Mouse (Mus musculus) stomach, embryonic 14.5 days (tissue): ENCODE data around the gene Ssh3. TPM values are rescaled to one million over a fixed set of nuclear protein-coding genes. Genes with fewer than 3 reads are reported as not detected.

Experiments used
- ATAC-seq: fragments of 200-750 bp; cut with Nextera tagmentation; 2 replicates; pipeline ENCODE4 v1.8.0; 2017; ENCODE audit warnings: low read depth, moderate TSS enrichment; ENCODE audit not compliant: insufficient number of reproducible peaks, insufficient read depth, low FRiP score
- H3K27ac ChIP-seq: fragments of 300-500 bp; sonication (generic); 2 replicates; pipeline ENCODE4 v1.5.1; 2014; ENCODE audit warnings: mild to moderate bottlenecking, low read length, moderate library complexity, mixed read lengths
- H3K27me3 ChIP-seq: fragments of 300-500 bp; sonication (generic); 2 replicates; pipeline ENCODE4 v1.6.1; 2014; ENCODE audit warnings: low read length, control low read depth, mixed read lengths; ENCODE audit not compliant: control insufficient read depth, insufficient read depth
- H3K36me3 ChIP-seq: fragments of 300-500 bp; sonication (generic); 2 replicates; pipeline ENCODE4 v1.6.1; 2014; ENCODE audit warnings: mild to moderate bottlenecking, control low read depth, low read length, moderate library complexity, mixed read lengths; ENCODE audit not compliant: control insufficient read depth, insufficient read depth
- H3K4me1 ChIP-seq: fragments of 300-500 bp; sonication (generic); 2 replicates; pipeline ENCODE4 v1.6.1; 2014; ENCODE audit warnings: low read length, control low read depth, mixed read lengths; ENCODE audit not compliant: control insufficient read depth, insufficient read depth
- H3K4me2 ChIP-seq: fragments of 300-500 bp; sonication (generic); replicated peaks from 2 replicates; pipeline ENCODE4 v1.6.1; 2014; ENCODE audit warnings: low read depth, low read length, control low read depth
- H3K4me3 ChIP-seq: fragments of 300-500 bp; sonication (generic); 2 replicates; pipeline ENCODE4 v1.5.1; 2014; ENCODE audit warnings: low read depth, low read length, control low read depth
- H3K9ac ChIP-seq: fragments of 300-500 bp; sonication (generic); replicated peaks from 2 replicates; pipeline ENCODE4 v1.6.1; 2014; ENCODE audit warnings: low read depth, mild to moderate bottlenecking, control low read depth, low read length, moderate library complexity, mixed read lengths
- H3K9me3 ChIP-seq: fragments of 300-500 bp; sonication (generic); 2 replicates; pipeline ENCODE4 v1.6.1; 2016; ENCODE audit warnings: low read depth, low read length, control low read depth; ENCODE audit not compliant: control insufficient read depth
- WGBS: fragments of 180-500 bp; shearing (Covaris S2); extraction: QIAGEN DNeasy Blood & Tissue Kit; methylation state at CpG from one replicate; pipeline ENCODE4 v1.1.7; 2014; 5-methylcytosine and 5-hydroxymethylcytosine counted together
- polyA plus RNA-seq: library from polyadenylated mRNA; unstranded; fragments of >200 nt; fragmentation: Nextera tagmentation; extraction: Ambion mirVana; gene quantifications from 2 replicates; pipeline ENCODE4 v1.2.1, GENCODE M21; 2014

The Ssh3 gene
- polyA plus RNA-seq, 1 experiment from 2014 or later, result 27.9 TPM

GRCm38 (mm10) chr19:4247010-4247409, 22.0 kb downstream of the Ssh3 start:
- Histone ChIP-seq H3K9ac (no peak overlapping the region), H3K36me3 (no peaks in the 10 kb centered on the region), H3K27ac (no peak overlapping the region), H3K4me2 (no peak overlapping the region), H3K4me1 (no peaks in the 10 kb centered on the region), H3K27me3 (no peaks in the 10 kb centered on the region), H3K4me3 (no peak overlapping the region), H3K9me3 (no peaks in the 10 kb centered on the region)
- WGBS, result 60% methylated on average over 1 of the region's 1 CpGs
- no peak for ATAC-seq

GRCm38 (mm10) chr19:4244775-4245174, 24.2 kb downstream of the Ssh3 start:
- no peak overlapping the region for H3K4me3 ChIP-seq
- no peak for ATAC-seq
- 81% methylated on average over 6 of the region's 6 CpGs for WGBS
- no peaks in the 10 kb centered on the region for H3K9me3 ChIP-seq
- no peak overlapping the region for H3K27ac ChIP-seq
- H3K36me3 ChIP-seq, result no peaks in the 10 kb centered on the region
- H3K27me3 ChIP-seq, result no peaks in the 10 kb centered on the region
- no peak overlapping the region for H3K4me2 ChIP-seq
- H3K9ac ChIP-seq, result no peak overlapping the region
- H3K4me1 ChIP-seq, result no peaks in the 10 kb centered on the region

GRCm38 (mm10) chr19:4242416-4242815, 26.6 kb downstream of the Ssh3 start:
- Histone ChIP-seq H3K4me1 (no peaks in the 10 kb centered on the region), H3K36me3 (no peaks in the 10 kb centered on the region), H3K27ac (no peak overlapping the region), H3K9ac (no peak overlapping the region), H3K4me2 (no peak overlapping the region), H3K4me3 (no peak overlapping the region), H3K9me3 (no peaks in the 10 kb centered on the region), H3K27me3 (no peaks in the 10 kb centered on the region)
- 59% methylated on average over 3 of the region's 3 CpGs for WGBS
- no peak for ATAC-seq

GRCm38 (mm10) chr19:4240247-4240668, 28.7 kb downstream of the Ssh3 start:
- Histone ChIP-seq H3K27ac (no peak overlapping the region), H3K27me3 (no peaks in the 10 kb centered on the region), H3K9me3 (no peaks in the 10 kb centered on the region), H3K4me1 (no peaks in the 10 kb centered on the region), H3K4me3 (no peak overlapping the region), H3K9ac (no peak overlapping the region), H3K36me3 (no peaks in the 10 kb centered on the region), H3K4me2 (no peak overlapping the region)
- WGBS, result 51% methylated on average over 8 of the region's 8 CpGs
- ATAC-seq, result no peak

GRCm38 (mm10) chr19:4234548-4234947, 34.4 kb downstream of the Ssh3 start:
- Histone ChIP-seq H3K9ac (no peak overlapping the region), H3K36me3 (no peaks in the 10 kb centered on the region), H3K4me2 (no peak overlapping the region), H3K27ac (no peak overlapping the region), H3K4me1 (peaks cover 21% of the 10 kb centered on the region; the same call in 1 of the 2 replicates), H3K4me3 (no peak overlapping the region), H3K27me3 (no peaks in the 10 kb centered on the region), H3K9me3 (no peaks in the 10 kb centered on the region)
- ATAC-seq, result no peak
- 75% methylated on average over 4 of the region's 4 CpGs for WGBS

GRCm38 (mm10) chr19:4232651-4233050, 36.3 kb downstream of the Ssh3 start:
- 0 out of 2 replicates have a peak overlapping the region, but pooled peaks have one; percentile 10 for H3K9ac ChIP-seq
- H3K9me3 ChIP-seq, result no peaks in the 10 kb centered on the region
- WGBS, result 76% methylated on average over 7 of the region's 7 CpGs
- peak overlapping the region; percentile 57 for H3K4me2 ChIP-seq
- H3K27me3 ChIP-seq, result no peaks in the 10 kb centered on the region
- no peak overlapping the region for H3K27ac ChIP-seq
- H3K36me3 ChIP-seq, result no peaks in the 10 kb centered on the region
- peaks cover 24% of the 10 kb centered on the region; the same call in 1 of the 2 replicates for H3K4me1 ChIP-seq
- ATAC-seq, result no peak
- no peak overlapping the region for H3K4me3 ChIP-seq

- peak overlapping the region; percentile 66; the same call in 1 of the 2 replicates for H3K27ac ChIP-seq
- peaks cover 24% of the 10 kb centered on the region; the same call in 1 of the 2 replicates for H3K4me1 ChIP-seq
- H3K27me3 ChIP-seq, result no peaks in the 10 kb centered on the region
- peak overlapping the region; percentile 41 for H3K4me3 ChIP-seq
- peak overlapping the region; percentile 57 for H3K4me2 ChIP-seq
- H3K9me3 ChIP-seq, result no peaks in the 10 kb centered on the region
- no peaks in the 10 kb centered on the region for H3K36me3 ChIP-seq
- peak overlapping the region; percentile 37 for H3K9ac ChIP-seq
- no peak for ATAC-seq
- 33% methylated on average over 2 of the region's 2 CpGs for WGBS
Observed at GRCm38 (mm10) chr19:4232186-4232572, 36.8 kb downstream of the Ssh3 start.

- WGBS, result 11% methylated on average over 26 of the region's 26 CpGs
- Histone ChIP-seq H3K4me2 (peak within 1 kb of the TSS; percentile 57), H3K4me3 (peak within 1 kb of the TSS; percentile 41), H3K27me3 (no peaks in the 10 kb centered on the region), H3K9me3 (no peaks in the 10 kb centered on the region), H3K36me3 (no peaks in the 10 kb centered on the region), H3K9ac (peak within 1 kb of the TSS; percentile 37), H3K4me1 (peaks cover 24% of the 10 kb centered on the region; the same call in 1 of the 2 replicates), H3K27ac (peak within 1 kb of the TSS; percentile 69; the same call in 1 of the 2 replicates)
- peak; percentile 85 for ATAC-seq
Observed at GRCm38 (mm10) chr19:4231253-4232185, 37.5 kb downstream of the Ssh3 start, which contains the start of gene Pold4. Gene Pold4 (plus strand): TSS chr19:4231899.
